Mouse (Mus musculus) erythroblast, embryonic 14.5 days (primary cell): Measurements from ENCODE around the gene Tie1.

Source experiments
- GATA1 ChIP-seq: IDR thresholded peaks from 2 replicates; pipeline ENCODE4 v1.6.1; 2012; ENCODE audit warnings: low read length, inconsistent platforms, mixed read lengths
- TAL1 ChIP-seq: IDR thresholded peaks from 3 replicates; pipeline ENCODE4 v1.6.1; 2012; ENCODE audit warnings: low read length, inconsistent platforms, mixed read lengths

GRCm38 (mm10) chr4:118425374-118425773 lies 64.5 kb downstream of the Tie1 start:
- TF ChIP-seq TAL1 (no peak), GATA1 (no peak)
